Mouse (Mus musculus) limb, embryonic 14.5 days (tissue): ENCODE measurements at regions not wholly inside any gene's neighbourhood (a gene's known extent, or its start where the extent isn't known, plus 50 kb on each side); places are given as distances from the start of the nearest gene placed in this dataset.

Experiments
- ATAC-seq: fragments of 200-750 bp; cut with Nextera tagmentation; 2 replicates; pipeline ENCODE4 v1.8.0; 2017; ENCODE audit warnings: low read depth, moderate number of reproducible peaks, moderate TSS enrichment; ENCODE audit not compliant: low FRiP score
- DNase-seq: peaks from one replicate; pipeline ENCODE4 v3.0.0-alpha.2; 2015; ENCODE audit warnings: low spot score
- H3K27ac ChIP-seq: fragments of 300-500 bp; sonication (generic); replicated peaks from 2 replicates; pipeline ENCODE4 v1.5.1; 2014; ENCODE audit warnings: low read depth, mild to moderate bottlenecking, low read length, moderate library complexity, mixed read lengths
- H3K27me3 ChIP-seq: fragments of 300-500 bp; sonication (generic); 2 replicates; pipeline ENCODE4 v1.6.1; 2014; ENCODE audit warnings: low read length, mixed read lengths; ENCODE audit not compliant: control insufficient read depth, insufficient read depth
- H3K36me3 ChIP-seq: fragments of 300-500 bp; sonication (generic); 2 replicates; pipeline ENCODE4 v1.6.1; 2014; ENCODE audit warnings: mild to moderate bottlenecking, low read length, moderate library complexity, mixed read lengths; ENCODE audit not compliant: control insufficient read depth, insufficient read depth
- H3K4me1 ChIP-seq: fragments of 300-500 bp; sonication (generic); 2 replicates; pipeline ENCODE4 v1.6.1; 2014; ENCODE audit warnings: antibody characterized with exemption, low read length, mixed read lengths; ENCODE audit not compliant: control insufficient read depth, insufficient read depth
- H3K4me2 ChIP-seq: fragments of 300-500 bp; sonication (generic); replicated peaks from 2 replicates; pipeline ENCODE4 v1.6.1; 2014; ENCODE audit warnings: low read depth, mild to moderate bottlenecking, low read length, moderate library complexity; ENCODE audit not compliant: severe bottlenecking
- H3K4me3 ChIP-seq: fragments of 300-500 bp; sonication (generic); replicated peaks from 2 replicates; pipeline ENCODE4 v1.5.1; 2014; ENCODE audit warnings: low read length
- H3K9ac ChIP-seq: fragments of 300-500 bp; sonication (generic); 2 replicates; pipeline ENCODE4 v1.6.1; 2014; ENCODE audit warnings: mild to moderate bottlenecking, low read depth, low read length, moderate library complexity; ENCODE audit not compliant: severe bottlenecking
- H3K9me3 ChIP-seq: fragments of 300-500 bp; sonication (generic); 2 replicates; pipeline ENCODE4 v1.6.1; 2016; ENCODE audit warnings: low read length; ENCODE audit not compliant: control insufficient read depth
- POLR2A ChIP-seq: fragments of 200-500 bp; IDR thresholded peaks from 2 replicates; pipeline ENCODE4 v1.8.0; 2012; ENCODE audit warnings: inconsistent platforms, mild to moderate bottlenecking, moderate library complexity, borderline replicate concordance; ENCODE audit not compliant: insufficient read depth, insufficient read length; ENCODE audit errors: extremely low read depth
- WGBS: fragments of 180-500 bp; shearing (Covaris S2); extraction: QIAGEN DNeasy Blood & Tissue Kit; methylation state at CpG from one replicate; pipeline ENCODE4 v1.1.7; 2014; 5-methylcytosine and 5-hydroxymethylcytosine counted together

GRCm38 (mm10) chr7:136062658-136063057 lies 346.5 kb upstream of the Mki67 start:
- TF ChIP-seq POLR2A = no peak
- no peaks in the 10 kb centered on the region for H3K36me3 ChIP-seq
- H3K4me2 ChIP-seq = no peak overlapping the region
- H3K4me1 ChIP-seq = peaks cover 47% of the 10 kb centered on the region
- H3K9me3 ChIP-seq = no peaks in the 10 kb centered on the region
- H3K9ac ChIP-seq = no peak overlapping the region
- no peak for DNase-seq
- no peak overlapping the region for H3K27ac ChIP-seq
- WGBS = 35% methylated on average over 5 of the region's 5 CpGs
- peaks cover 11% of the 10 kb centered on the region; the same call in 1 of the 2 replicates for H3K27me3 ChIP-seq
- no peak overlapping the region for H3K4me3 ChIP-seq
- ATAC-seq = no peak

- ATAC-seq = peak; percentile 37; the same call in 1 of the 2 replicates
- H3K9ac ChIP-seq = no peak overlapping the region
- H3K27me3 ChIP-seq = peaks cover 11% of the 10 kb centered on the region; the same call in 1 of the 2 replicates
- peak overlapping the region; percentile 8 for H3K4me2 ChIP-seq
- H3K36me3 ChIP-seq = no peaks in the 10 kb centered on the region
- no peak for DNase-seq
- 21% methylated on average over 12 of the region's 12 CpGs for WGBS
- H3K27ac ChIP-seq = no peak overlapping the region; the same call in 1 of the 2 replicates
- no peak overlapping the region for H3K4me3 ChIP-seq
- no peak for TF ChIP-seq POLR2A
- H3K4me1 ChIP-seq = peaks cover 27% of the 10 kb centered on the region
- no peaks in the 10 kb centered on the region for H3K9me3 ChIP-seq
Measured at GRCm38 (mm10) chr7:136065038-136065678, 349.0 kb upstream of the Mki67 start.

DNA sequence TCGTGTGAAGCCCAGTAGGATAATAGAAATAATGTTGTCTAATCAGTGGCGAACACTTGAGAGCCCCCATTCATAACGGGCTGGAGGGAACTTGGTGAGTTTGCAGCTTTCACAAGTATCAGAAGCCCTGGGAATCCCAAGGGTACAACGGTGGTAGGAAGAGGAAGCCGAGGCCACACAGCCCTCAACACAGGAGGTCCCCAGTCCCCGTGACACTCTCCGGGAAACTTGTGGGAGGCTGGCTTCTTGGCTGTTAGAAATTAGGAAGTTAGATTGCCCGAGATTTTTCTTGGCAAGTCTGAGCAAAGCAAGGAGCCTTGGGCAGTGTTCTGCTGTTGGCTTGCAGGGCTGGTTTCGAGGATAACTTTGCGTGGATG lies 349.5 kb upstream of the Mki67 start:
- Histone ChIP-seq H3K4me1 (peaks cover 23% of the 10 kb centered on the region), H3K9me3 (no peaks in the 10 kb centered on the region), H3K9ac (no peak overlapping the region), H3K4me2 (peak overlapping the region; percentile 8), H3K36me3 (no peaks in the 10 kb centered on the region), H3K4me3 (no peak overlapping the region), H3K27ac (no peak overlapping the region; the same call in 1 of the 2 replicates), H3K27me3 (peaks cover 11% of the 10 kb centered on the region; the same call in 1 of the 2 replicates)
- DNase-seq (no peak), ATAC-seq (no peak)
- 22% methylated on average over 10 of the region's 10 CpGs for WGBS
- TF ChIP-seq POLR2A = no peak

GRCm38 (mm10) chr7:136070881-136071280 lies 354.7 kb upstream of the Mki67 start:
- no peak for DNase-seq
- no peak for TF ChIP-seq POLR2A
- Histone ChIP-seq H3K36me3 (no peaks in the 10 kb centered on the region), H3K4me3 (no peak overlapping the region), H3K9me3 (no peaks in the 10 kb centered on the region), H3K27ac (no peak overlapping the region), H3K9ac (no peak overlapping the region), H3K4me2 (no peak overlapping the region), H3K27me3 (peaks cover 16% of the 10 kb centered on the region), H3K4me1 (peaks cover 4% of the 10 kb centered on the region)
- ATAC-seq = no peak
- WGBS = 52% methylated on average over 5 of the region's 5 CpGs

DNA sequence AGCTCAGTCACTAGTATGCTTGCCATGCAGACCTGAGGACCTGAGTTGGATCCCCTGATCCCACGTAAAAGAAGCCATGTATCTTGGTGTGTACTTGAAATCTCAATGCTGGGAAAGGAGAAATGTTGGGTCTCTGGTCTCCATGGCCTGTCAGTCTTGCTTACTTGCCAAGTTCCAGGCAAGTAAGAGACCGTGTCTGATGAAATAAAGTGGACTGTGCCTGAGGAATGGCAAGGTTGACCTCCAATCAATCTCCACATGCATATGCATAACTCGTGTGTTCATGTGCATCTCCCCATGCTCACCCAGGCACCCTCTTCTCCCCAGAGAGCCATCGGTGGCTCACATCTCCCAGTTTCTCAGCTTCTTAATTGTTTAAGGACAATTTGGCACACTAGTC lies 355.2 kb upstream of the Mki67 start:
- Histone ChIP-seq H3K4me3 (no peak overlapping the region), H3K9me3 (no peaks in the 10 kb centered on the region), H3K36me3 (no peaks in the 10 kb centered on the region), H3K4me2 (no peak overlapping the region), H3K4me1 (no peaks in the 10 kb centered on the region; the same call in 1 of the 2 replicates), H3K27ac (no peak overlapping the region), H3K27me3 (peaks cover 11% of the 10 kb centered on the region), H3K9ac (no peak overlapping the region)
- WGBS = 87% methylated on average over 4 of the region's 4 CpGs
- no peak for TF ChIP-seq POLR2A
- ATAC-seq (no peak), DNase-seq (no peak)

- ATAC-seq (no peak), DNase-seq (no peak)
- H3K9me3 ChIP-seq = no peaks in the 10 kb centered on the region
- no peaks in the 10 kb centered on the region for H3K4me1 ChIP-seq
- no peak for TF ChIP-seq POLR2A
- no peak overlapping the region for H3K9ac ChIP-seq
- no peaks in the 10 kb centered on the region for H3K36me3 ChIP-seq
- no peak overlapping the region for H3K4me2 ChIP-seq
- 69% methylated on average over 6 of the region's 6 CpGs for WGBS
- H3K27me3 ChIP-seq = peaks cover 8% of the 10 kb centered on the region; the same call in 1 of the 2 replicates
- no peak overlapping the region for H3K4me3 ChIP-seq
- H3K27ac ChIP-seq = no peak overlapping the region
Measured at GRCm38 (mm10) chr7:136073265-136073799, 357.2 kb upstream of the Mki67 start.
